Mouse (Mus musculus): ENCODE results near the gene Snrpf. TPM values are rescaled to one million over a fixed set of nuclear protein-coding genes. Genes with fewer than 3 reads are reported as not detected.

Snrpf gene
- total and polyA plus RNA-seq, 2 experiments: 13.7 to 14.5 TPM

DNA sequence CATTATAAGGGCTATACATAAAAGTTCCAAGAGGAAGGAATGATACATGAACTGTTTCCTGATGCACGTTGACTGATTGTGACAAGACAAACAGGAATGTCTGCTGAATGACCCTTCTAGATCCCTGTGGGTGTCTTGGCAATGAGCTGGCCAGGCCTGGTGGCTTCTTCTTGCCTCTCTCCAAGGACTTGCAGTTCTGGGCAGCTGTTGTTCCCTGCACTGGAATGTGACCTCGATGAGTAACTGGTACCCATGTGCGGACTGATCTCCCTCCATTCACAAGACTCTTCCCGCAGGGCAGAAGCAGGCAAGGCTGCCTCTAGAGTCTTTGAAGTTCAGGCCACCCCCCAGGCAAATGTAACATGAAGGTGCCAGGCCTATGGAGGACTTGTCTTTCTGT, 6.3 kb upstream of the Snrpf start:
- DNase-seq (ENCODE audit: extremely low read depth, low read depth, low spot score): no peak
- Histone ChIP-seq H3K79me2 (ENCODE audit: control insufficient read depth, insufficient read depth, low read length) (no peaks in the 10 kb centered on the region), H3K4me1 (ENCODE audit: control insufficient read depth, insufficient read depth, low read length) (peaks cover 2% of the 10 kb centered on the region; the same call in 1 of the 2 replicates), H3K36me3 (ENCODE audit: control insufficient read depth, insufficient read depth, low read length) (no peaks in the 10 kb centered on the region), H3K9ac (ENCODE audit: low read depth, low read length) (no peak overlapping the region), H3K27me3 (ENCODE audit: control insufficient read depth, insufficient read depth, low read length) (no peaks in the 10 kb centered on the region), H3K4me3 (ENCODE audit: insufficient read depth, low read depth, low read length) (no peak overlapping the region), H3K27ac (replicated peaks; ENCODE audit: insufficient read depth, low read depth, low read length) (no peak overlapping the region)
- no peak for TF ChIP-seq POLR2A (IDR thresholded peaks at IDR 0.05; ENCODE audit: extremely low read depth, insufficient read depth, low read length)
- 59% methylated on average over 4 of the region's 4 CpGs for WGBS

DNA sequence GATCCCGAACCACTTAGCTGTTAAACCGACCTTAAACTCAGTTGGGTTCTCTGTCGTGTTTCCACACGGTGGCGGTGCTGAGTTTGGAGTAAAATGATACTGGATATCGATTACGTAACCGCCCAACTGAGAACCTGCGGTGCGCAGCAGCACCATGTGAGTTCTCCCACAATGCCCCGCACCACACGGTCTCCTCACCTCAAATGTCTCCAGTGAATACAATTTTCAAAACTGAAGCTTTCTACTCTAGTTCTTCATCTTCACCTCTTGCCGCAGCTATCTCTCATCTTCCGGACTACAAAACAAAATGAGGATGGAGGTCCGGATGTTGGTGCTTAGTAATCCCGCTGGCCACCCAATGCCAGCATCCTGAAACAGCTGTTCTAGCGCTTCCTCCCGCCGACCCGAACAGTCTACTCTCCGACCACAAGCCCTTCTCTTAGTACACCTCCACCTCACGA, 4.5 kb upstream of the Snrpf start:
- H3K27me3 ChIP-seq (ENCODE audit: control insufficient read depth, insufficient read depth, low read length): no peaks in the 10 kb centered on the region
- TF ChIP-seq CTCF (IDR thresholded peaks at IDR 0.05; ENCODE audit: low read depth, low read length) (peak; percentile 60), POLR2A (IDR thresholded peaks at IDR 0.05; ENCODE audit: extremely low read depth, insufficient read depth, low read length) (no peak)
- no peaks in the 10 kb centered on the region for H3K36me3 ChIP-seq (ENCODE audit: control insufficient read depth, insufficient read depth, low read length)
- H3K27ac ChIP-seq (replicated peaks; ENCODE audit: insufficient read depth, low read depth, low read length): no peak overlapping the region
- no peak overlapping the region for H3K4me3 ChIP-seq (ENCODE audit: insufficient read depth, low read depth, low read length)
- DNase-seq (ENCODE audit: extremely low read depth, low read depth, low spot score): peak; percentile 77
- peaks cover 4% of the 10 kb centered on the region; the same call in 1 of the 2 replicates for H3K4me1 ChIP-seq (ENCODE audit: control insufficient read depth, insufficient read depth, low read length)
- WGBS: 2% methylated on average over 22 of the region's 22 CpGs
- peaks cover 1% of the 10 kb centered on the region; the same call in 1 of the 2 replicates for H3K79me2 ChIP-seq (ENCODE audit: control insufficient read depth, insufficient read depth, low read length)
- 0 out of 2 replicates have a peak overlapping the region, but pooled peaks have one; percentile 13 for H3K9ac ChIP-seq (ENCODE audit: low read depth, low read length)

DNA sequence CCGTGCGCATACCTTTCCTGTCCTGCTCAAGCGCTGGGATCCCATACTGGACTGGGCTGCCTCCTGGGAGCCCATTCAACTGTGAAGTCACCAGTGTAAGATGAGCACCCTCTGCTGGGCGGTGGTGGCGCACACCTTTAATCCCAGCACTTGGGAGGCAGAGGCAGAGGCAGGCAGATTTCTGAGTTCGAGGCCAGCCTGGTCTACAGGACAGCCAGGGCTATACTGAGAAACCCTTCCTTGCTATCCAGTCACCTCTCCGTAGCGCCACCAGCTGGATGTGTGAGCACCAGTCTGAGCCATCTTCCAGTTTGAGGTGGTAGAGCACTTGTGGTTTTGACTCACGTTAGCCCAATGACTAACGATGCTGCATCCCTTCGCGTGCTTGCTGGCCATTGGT, 3.0 kb upstream of the Snrpf start:
- Histone ChIP-seq H3K9ac (ENCODE audit: low read depth, low read length) (no peak overlapping the region), H3K4me3 (ENCODE audit: insufficient read depth, low read depth, low read length) (no peak overlapping the region), H3K36me3 (ENCODE audit: control insufficient read depth, insufficient read depth, low read length) (no peaks in the 10 kb centered on the region), H3K4me1 (ENCODE audit: control insufficient read depth, insufficient read depth, low read length) (peaks cover 7% of the 10 kb centered on the region; the same call in 1 of the 2 replicates), H3K27me3 (ENCODE audit: control insufficient read depth, insufficient read depth, low read length) (no peaks in the 10 kb centered on the region), H3K27ac (replicated peaks; ENCODE audit: insufficient read depth, low read depth, low read length) (no peak overlapping the region), H3K79me2 (ENCODE audit: control insufficient read depth, insufficient read depth, low read length) (peaks cover 8% of the 10 kb centered on the region)
- DNase-seq (ENCODE audit: extremely low read depth, low read depth, low spot score): no peak
- 64% methylated on average over 12 of the region's 12 CpGs for WGBS
- TF ChIP-seq CTCF (IDR thresholded peaks at IDR 0.05; ENCODE audit: low read depth, low read length): peak; percentile 39
- no peak for TF ChIP-seq POLR2A (IDR thresholded peaks at IDR 0.05; ENCODE audit: extremely low read depth, insufficient read depth, low read length)

DNA sequence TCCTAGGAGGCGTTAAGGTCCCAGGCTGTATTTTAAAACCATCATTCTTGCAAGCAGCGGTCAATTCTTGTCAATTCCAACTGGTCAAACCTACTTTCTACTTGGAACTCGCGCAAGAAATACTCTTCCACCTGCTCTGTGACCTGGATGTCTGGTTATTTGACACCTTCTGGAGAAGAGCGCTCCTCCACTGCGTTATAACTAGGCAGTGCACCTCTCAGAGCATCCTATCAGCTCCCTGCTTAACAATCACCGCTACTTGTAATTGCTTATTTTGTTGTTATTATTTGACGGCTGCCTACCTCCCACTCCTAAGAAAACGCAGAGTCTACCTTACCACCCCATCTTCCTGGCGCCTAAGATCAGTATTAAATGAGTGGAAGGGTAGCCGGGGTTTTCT, 710 bp downstream of the Snrpf start:
- peak overlapping the region; percentile 80 for H3K4me3 ChIP-seq (ENCODE audit: insufficient read depth, low read depth, low read length)
- peaks cover 5% of the 10 kb centered on the region; the same call in 1 of the 2 replicates for H3K4me1 ChIP-seq (ENCODE audit: control insufficient read depth, insufficient read depth, low read length)
- peak overlapping the region; percentile 64 for H3K27ac ChIP-seq (replicated peaks; ENCODE audit: insufficient read depth, low read depth, low read length)
- peak overlapping the region; percentile 80 for H3K9ac ChIP-seq (ENCODE audit: low read depth, low read length)
- no peak for TF ChIP-seq CTCF (IDR thresholded peaks at IDR 0.05; ENCODE audit: low read depth, low read length)
- no peak for TF ChIP-seq POLR2A (IDR thresholded peaks at IDR 0.05; ENCODE audit: extremely low read depth, insufficient read depth, low read length)
- 3% methylated on average over 11 of the region's 11 CpGs for WGBS
- peak; percentile 20 for DNase-seq (ENCODE audit: extremely low read depth, low read depth, low spot score)
- H3K79me2 ChIP-seq (ENCODE audit: control insufficient read depth, insufficient read depth, low read length): peaks cover 8% of the 10 kb centered on the region
- no peaks in the 10 kb centered on the region for H3K27me3 ChIP-seq (ENCODE audit: control insufficient read depth, insufficient read depth, low read length)
- H3K36me3 ChIP-seq (ENCODE audit: control insufficient read depth, insufficient read depth, low read length): peaks cover 8% of the 10 kb centered on the region

DNA sequence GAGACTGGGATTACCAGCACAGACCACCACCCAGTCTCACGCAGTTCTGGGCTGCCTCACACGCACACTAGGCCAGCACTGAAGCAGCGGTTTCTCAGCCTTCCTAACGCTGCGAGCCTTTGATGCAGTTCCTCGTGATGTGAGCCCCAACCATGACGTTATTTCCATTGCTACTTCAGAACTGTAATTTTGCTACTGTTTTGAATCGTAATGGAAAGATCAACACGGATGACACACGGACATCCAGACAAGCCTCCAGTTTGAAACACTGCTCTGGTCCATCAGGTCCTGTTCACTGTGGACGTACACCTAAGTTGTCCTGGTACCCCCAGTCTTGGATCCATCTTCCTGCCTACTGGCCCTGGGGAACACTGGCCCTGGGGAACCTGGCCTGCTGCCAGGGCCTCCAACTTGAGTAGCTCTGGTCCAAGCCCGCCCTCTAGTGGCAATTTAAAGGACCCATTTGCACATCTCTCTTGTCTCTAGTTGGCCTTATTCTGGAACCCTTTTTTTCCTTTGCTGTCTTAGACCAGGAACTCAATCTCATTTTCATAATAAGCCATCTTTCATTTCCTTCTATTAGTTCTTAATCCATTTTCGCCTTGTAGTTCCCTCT, 12.1 kb downstream of the Snrpf start:
- 59% methylated on average over 13 of the region's 13 CpGs for WGBS
- H3K27me3 ChIP-seq (ENCODE audit: control insufficient read depth, insufficient read depth, low read length): no peaks in the 10 kb centered on the region
- peak; percentile 70 for DNase-seq (ENCODE audit: extremely low read depth, low read depth, low spot score)
- peaks cover 1% of the 10 kb centered on the region; the same call in 1 of the 2 replicates for H3K36me3 ChIP-seq (ENCODE audit: control insufficient read depth, insufficient read depth, low read length)
- H3K27ac ChIP-seq (replicated peaks; ENCODE audit: insufficient read depth, low read depth, low read length): no peak overlapping the region
- no peak overlapping the region for H3K9ac ChIP-seq (ENCODE audit: low read depth, low read length)
- TF ChIP-seq CTCF (IDR thresholded peaks at IDR 0.05; ENCODE audit: low read depth, low read length) (peak; percentile 91), POLR2A (IDR thresholded peaks at IDR 0.05; ENCODE audit: extremely low read depth, insufficient read depth, low read length) (no peak)
- H3K4me1 ChIP-seq (ENCODE audit: control insufficient read depth, insufficient read depth, low read length): 0 out of 2 replicates have a peak, but pooled peaks cover 3% of the 10 kb centered on the region
- H3K4me3 ChIP-seq (ENCODE audit: insufficient read depth, low read depth, low read length): no peak overlapping the region
- H3K79me2 ChIP-seq (ENCODE audit: control insufficient read depth, insufficient read depth, low read length): no peaks in the 10 kb centered on the region

DNA sequence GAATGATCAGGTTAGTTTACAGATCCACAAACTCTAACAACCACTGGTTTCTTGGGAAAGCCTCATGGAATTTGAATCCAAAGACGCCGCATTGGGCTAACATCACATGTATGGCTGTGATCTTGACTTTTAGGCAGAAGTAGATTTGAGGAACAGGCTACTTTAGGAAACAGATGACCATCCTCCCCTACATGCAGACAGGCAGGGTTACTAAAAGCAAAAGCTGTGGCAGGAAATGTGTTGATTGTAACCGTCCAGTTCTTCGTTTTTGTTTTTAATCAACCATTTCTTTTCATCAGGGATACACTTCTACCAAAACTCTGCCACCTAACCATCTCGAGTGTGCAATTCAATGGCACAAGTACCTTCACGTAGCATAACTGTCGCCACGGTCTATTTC, 13.5 kb downstream of the Snrpf start:
- TF ChIP-seq POLR2A (IDR thresholded peaks at IDR 0.05; ENCODE audit: extremely low read depth, insufficient read depth, low read length): no peak
- TF ChIP-seq CTCF (IDR thresholded peaks at IDR 0.05; ENCODE audit: low read depth, low read length): no peak
- DNase-seq (ENCODE audit: extremely low read depth, low read depth, low spot score): no peak
- H3K27me3 ChIP-seq (ENCODE audit: control insufficient read depth, insufficient read depth, low read length): no peaks in the 10 kb centered on the region
- H3K27ac ChIP-seq (replicated peaks; ENCODE audit: insufficient read depth, low read depth, low read length): no peak overlapping the region
- H3K36me3 ChIP-seq (ENCODE audit: control insufficient read depth, insufficient read depth, low read length): no peaks in the 10 kb centered on the region
- H3K79me2 ChIP-seq (ENCODE audit: control insufficient read depth, insufficient read depth, low read length): no peaks in the 10 kb centered on the region
- WGBS: 92% methylated on average over 8 of the region's 8 CpGs
- no peak overlapping the region for H3K9ac ChIP-seq (ENCODE audit: low read depth, low read length)
- 0 out of 2 replicates have a peak, but pooled peaks cover 3% of the 10 kb centered on the region for H3K4me1 ChIP-seq (ENCODE audit: control insufficient read depth, insufficient read depth, low read length)
- no peak overlapping the region for H3K4me3 ChIP-seq (ENCODE audit: insufficient read depth, low read depth, low read length)

Data from liver, adult 2 months (tissue).